Mouse (Mus musculus): ENCODE results near the gene Gm42669. TPM values are rescaled to one million over a fixed set of nuclear protein-coding genes. Genes with fewer than 3 reads are reported as not detected.

Gene Gm42669
- polyA plus RNA-seq, 1 experiment from 2014 or later, result 0.29 TPM

GRCm38 (mm10) chr5:107521897-107522296, 14.5 kb downstream of the Gm42669 start:
- no peak overlapping the region for H3K9ac ChIP-seq
- no peak overlapping the region for H3K27ac ChIP-seq (replicated peaks)
- no peaks in the 10 kb centered on the region for H3K27me3 ChIP-seq (replicated peaks)
- H3K4me2 ChIP-seq, result no peak overlapping the region
- H3K4me3 ChIP-seq, result no peak overlapping the region
- H3K9me3 ChIP-seq, result no peaks in the 10 kb centered on the region
- no peak for ATAC-seq (ENCODE audit: extremely low read depth, insufficient number of reproducible peaks, low FRiP score, low TSS enrichment)
- no peaks in the 10 kb centered on the region for H3K36me3 ChIP-seq
- no peaks in the 10 kb centered on the region for H3K4me1 ChIP-seq
- WGBS, result 64% methylated on average over 7 of the region's 7 CpGs

GRCm38 (mm10) chr5:107524281-107524680, 16.9 kb downstream of the Gm42669 start:
- Histone ChIP-seq H3K4me1 (no peaks in the 10 kb centered on the region), H3K27ac (replicated peaks) (no peak overlapping the region), H3K9ac (no peak overlapping the region), H3K9me3 (no peaks in the 10 kb centered on the region), H3K4me3 (no peak overlapping the region), H3K27me3 (replicated peaks) (no peaks in the 10 kb centered on the region), H3K36me3 (no peaks in the 10 kb centered on the region), H3K4me2 (no peak overlapping the region)
- ATAC-seq (ENCODE audit: extremely low read depth, insufficient number of reproducible peaks, low FRiP score, low TSS enrichment), result no peak
- WGBS, result 71% methylated on average over 10 of the region's 10 CpGs

GRCm38 (mm10) chr5:107528856-107529255, 21.4 kb downstream of the Gm42669 start:
- H3K4me3 ChIP-seq, result no peak overlapping the region
- no peak overlapping the region for H3K4me2 ChIP-seq
- no peaks in the 10 kb centered on the region for H3K36me3 ChIP-seq
- no peak overlapping the region for H3K27ac ChIP-seq (replicated peaks)
- no peaks in the 10 kb centered on the region for H3K27me3 ChIP-seq (replicated peaks)
- H3K9ac ChIP-seq, result no peak overlapping the region
- 78% methylated on average over 3 of the region's 3 CpGs for WGBS
- no peaks in the 10 kb centered on the region for H3K4me1 ChIP-seq
- ATAC-seq (ENCODE audit: extremely low read depth, insufficient number of reproducible peaks, low FRiP score, low TSS enrichment), result no peak
- no peaks in the 10 kb centered on the region for H3K9me3 ChIP-seq

- ATAC-seq (ENCODE audit: extremely low read depth, insufficient number of reproducible peaks, low FRiP score, low TSS enrichment), result no peak
Observed at GRCm38 (mm10) chr5:107533590-107533989, 26.2 kb downstream of the Gm42669 start.

DNA sequence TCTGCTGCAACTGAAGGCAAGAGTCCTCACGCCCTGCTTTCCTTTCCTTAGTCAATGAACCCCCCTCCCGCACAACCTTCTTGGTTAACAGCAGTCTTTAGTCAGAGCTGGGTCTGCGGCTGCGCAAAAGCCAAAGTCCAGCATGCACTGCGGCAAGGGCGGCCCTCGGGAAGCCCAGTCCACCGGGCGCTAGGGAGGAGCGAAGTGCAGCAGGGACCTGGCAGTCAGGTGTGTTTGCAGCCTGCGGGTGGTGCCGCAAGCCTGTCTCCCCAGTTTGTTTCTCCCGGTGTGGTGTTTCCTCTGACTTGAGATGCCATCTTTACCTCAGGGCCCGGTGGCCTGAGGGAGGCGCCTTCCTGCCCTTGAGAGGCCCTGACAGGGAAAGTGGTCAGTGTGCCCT, 27.2 kb downstream of the Gm42669 start, which contains the start of gene 1700028K03Rik:
Gene 1700028K03Rik (plus strand): TSS at position 129 of the 400 bp plus-strand sequence.
- H3K36me3 ChIP-seq, result no peaks in the 10 kb centered on the region
- H3K4me1 ChIP-seq, result no peaks in the 10 kb centered on the region
- no peak for ATAC-seq (ENCODE audit: extremely low read depth, insufficient number of reproducible peaks, low FRiP score, low TSS enrichment)
- WGBS, result 65% methylated on average over 15 of the region's 15 CpGs
- no peak within 1 kb of the TSS for H3K4me3 ChIP-seq
- H3K4me2 ChIP-seq, result peak within 1 kb of the TSS; percentile 11
- no peaks in the 10 kb centered on the region for H3K9me3 ChIP-seq
- no peak within 1 kb of the TSS for H3K9ac ChIP-seq
- no peaks in the 10 kb centered on the region for H3K27me3 ChIP-seq (replicated peaks)
- H3K27ac ChIP-seq (replicated peaks), result no peak within 1 kb of the TSS

More at GRCm38 (mm10) chr5:107533590-107533989, 26.2 kb downstream of the Gm42669 start:
- WGBS, result 34% methylated on average over 2 of the region's 2 CpGs
- Histone ChIP-seq H3K9me3 (no peaks in the 10 kb centered on the region), H3K27me3 (replicated peaks) (no peaks in the 10 kb centered on the region), H3K4me3 (no peak overlapping the region), H3K27ac (replicated peaks) (no peak overlapping the region), H3K36me3 (no peaks in the 10 kb centered on the region), H3K4me1 (no peaks in the 10 kb centered on the region), H3K9ac (no peak overlapping the region), H3K4me2 (no peak overlapping the region)

GRCm38 (mm10) chr5:107541696-107542095, 34.3 kb downstream of the Gm42669 start:
- ATAC-seq (ENCODE audit: extremely low read depth, insufficient number of reproducible peaks, low FRiP score, low TSS enrichment), result no peak
- Histone ChIP-seq H3K27ac (replicated peaks) (no peak overlapping the region), H3K4me2 (no peak overlapping the region), H3K4me1 (peaks cover 8% of the 10 kb centered on the region), H3K36me3 (no peaks in the 10 kb centered on the region), H3K9me3 (no peaks in the 10 kb centered on the region), H3K4me3 (no peak overlapping the region), H3K9ac (no peak overlapping the region), H3K27me3 (replicated peaks) (no peaks in the 10 kb centered on the region)
- WGBS, result 44% methylated on average over 7 of the region's 7 CpGs

- peaks cover 12% of the 10 kb centered on the region for H3K4me1 ChIP-seq
- 62% methylated on average over 4 of the region's 4 CpGs for WGBS
- no peak overlapping the region for H3K4me2 ChIP-seq
Observed at GRCm38 (mm10) chr5:107545927-107546326, 38.5 kb downstream of the Gm42669 start.

DNA sequence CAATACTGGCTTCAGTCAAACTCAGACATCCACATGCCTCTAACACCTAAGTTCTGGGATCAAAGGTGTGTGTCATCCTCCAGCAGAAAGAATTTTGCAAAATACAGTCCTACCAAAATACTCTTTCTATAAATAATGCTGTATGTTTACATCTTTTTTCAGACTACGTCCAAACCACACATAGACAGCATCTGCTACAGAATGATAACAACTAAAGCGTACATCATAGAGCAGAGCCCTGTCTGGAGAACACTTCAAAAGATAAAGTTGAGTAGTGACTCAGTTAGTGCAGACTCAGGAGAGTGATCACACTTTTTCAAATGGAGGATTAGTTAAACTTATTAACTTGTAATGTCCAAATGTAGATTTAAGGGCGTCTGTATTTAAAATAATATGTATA, 40.5 kb downstream of the Gm42669 start:
- ATAC-seq (ENCODE audit: extremely low read depth, insufficient number of reproducible peaks, low FRiP score, low TSS enrichment), result no peak
- Histone ChIP-seq H3K27ac (replicated peaks) (no peak overlapping the region), H3K9me3 (no peaks in the 10 kb centered on the region), H3K4me3 (no peak overlapping the region), H3K4me2 (no peak overlapping the region), H3K4me1 (peaks cover 12% of the 10 kb centered on the region), H3K9ac (no peak overlapping the region), H3K27me3 (replicated peaks) (no peaks in the 10 kb centered on the region), H3K36me3 (peaks cover 39% of the 10 kb centered on the region)
- whole genome bisulfite sequencing, result 62% methylated on average over 3 of the region's 3 CpGs

More at GRCm38 (mm10) chr5:107545927-107546326, 38.5 kb downstream of the Gm42669 start:
- Histone ChIP-seq H3K9me3 (no peaks in the 10 kb centered on the region), H3K36me3 (peaks cover 24% of the 10 kb centered on the region), H3K27me3 (replicated peaks) (no peaks in the 10 kb centered on the region), H3K9ac (no peak overlapping the region), H3K27ac (replicated peaks) (no peak overlapping the region), H3K4me3 (no peak overlapping the region)
- ATAC-seq (ENCODE audit: extremely low read depth, insufficient number of reproducible peaks, low FRiP score, low TSS enrichment), result no peak

- Histone ChIP-seq H3K9ac (no peak overlapping the region), H3K9me3 (no peaks in the 10 kb centered on the region), H3K36me3 (peaks cover 41% of the 10 kb centered on the region), H3K4me3 (no peak overlapping the region), H3K27ac (replicated peaks) (no peak overlapping the region), H3K4me2 (no peak overlapping the region), H3K27me3 (replicated peaks) (no peaks in the 10 kb centered on the region), H3K4me1 (peaks cover 12% of the 10 kb centered on the region)
- no peak for ATAC-seq (ENCODE audit: extremely low read depth, insufficient number of reproducible peaks, low FRiP score, low TSS enrichment)
- WGBS, result 84% methylated on average over 3 of the region's 3 CpGs
Observed at GRCm38 (mm10) chr5:107548444-107548843, 41.0 kb downstream of the Gm42669 start.

DNA sequence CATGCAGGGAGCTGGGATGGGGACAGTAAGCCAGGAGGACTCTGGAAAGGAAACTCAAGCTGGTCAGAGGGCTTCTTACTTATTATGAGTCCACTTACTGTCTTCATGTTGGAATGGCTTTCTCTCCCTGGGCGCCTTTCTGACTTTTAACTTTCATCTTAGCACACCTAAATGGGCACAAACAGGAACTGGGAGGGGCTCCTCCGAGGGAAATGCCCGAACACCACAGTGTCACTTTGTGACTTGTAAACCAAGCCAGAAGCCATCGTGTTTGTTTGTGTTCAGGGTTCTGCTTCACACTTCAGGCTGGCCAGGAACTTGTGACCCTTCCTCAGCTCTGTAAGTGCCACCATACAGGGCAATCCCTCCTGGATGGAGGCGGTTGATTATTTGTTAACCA, 46.9 kb downstream of the Gm42669 start:
- Histone ChIP-seq H3K27ac (replicated peaks) (no peak overlapping the region), H3K9me3 (no peaks in the 10 kb centered on the region), H3K9ac (no peak overlapping the region), H3K4me2 (no peak overlapping the region), H3K36me3 (peaks cover 68% of the 10 kb centered on the region), H3K4me1 (peaks cover under 1% of the 10 kb centered on the region; the same call in 1 of the 2 replicates), H3K27me3 (replicated peaks) (no peaks in the 10 kb centered on the region), H3K4me3 (no peak overlapping the region)
- no peak for ATAC-seq (ENCODE audit: extremely low read depth, insufficient number of reproducible peaks, low FRiP score, low TSS enrichment)
- WGBS, result 77% methylated on average over 5 of the region's 5 CpGs

GRCm38 (mm10) chr5:107556969-107557368, 49.5 kb downstream of the Gm42669 start:
- H3K9me3 ChIP-seq, result no peaks in the 10 kb centered on the region
- H3K9ac ChIP-seq, result no peak overlapping the region
- 71% methylated on average over 3 of the region's 3 CpGs for WGBS
- H3K36me3 ChIP-seq, result peaks cover 78% of the 10 kb centered on the region
- H3K4me1 ChIP-seq, result no peaks in the 10 kb centered on the region
- ATAC-seq (ENCODE audit: extremely low read depth, insufficient number of reproducible peaks, low FRiP score, low TSS enrichment), result no peak
- H3K27me3 ChIP-seq (replicated peaks), result no peaks in the 10 kb centered on the region
- no peak overlapping the region for H3K27ac ChIP-seq (replicated peaks)
- H3K4me2 ChIP-seq, result no peak overlapping the region
- H3K4me3 ChIP-seq, result no peak overlapping the region

DNA sequence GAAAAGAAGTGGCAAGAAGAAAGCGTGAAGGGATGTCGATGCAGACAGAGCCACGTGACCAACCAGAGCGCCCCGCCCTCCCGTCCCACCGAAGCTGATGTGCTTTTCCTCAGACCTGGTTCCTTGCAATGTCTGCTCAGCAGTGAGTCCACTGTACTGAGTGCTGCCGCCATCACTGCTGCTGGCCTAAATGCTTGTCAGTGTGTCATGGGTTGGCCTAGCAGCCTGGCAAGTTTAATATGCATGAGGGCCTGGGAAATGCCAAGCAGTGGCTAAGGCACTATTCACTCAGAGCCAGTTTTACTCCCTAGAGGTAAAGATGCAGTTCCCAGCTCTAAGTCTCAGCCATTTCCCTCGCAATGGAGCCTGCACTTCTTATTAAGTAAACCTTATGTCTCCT, 61.7 kb downstream of the Gm42669 start:
- H3K27ac ChIP-seq (replicated peaks), result no peak overlapping the region
- no peak overlapping the region for H3K9ac ChIP-seq
- peaks cover 81% of the 10 kb centered on the region for H3K36me3 ChIP-seq
- no peaks in the 10 kb centered on the region for H3K27me3 ChIP-seq (replicated peaks)
- H3K4me2 ChIP-seq, result no peak overlapping the region
- H3K4me1 ChIP-seq, result no peaks in the 10 kb centered on the region
- H3K9me3 ChIP-seq, result no peaks in the 10 kb centered on the region
- WGBS, result 94% methylated on average over 9 of the region's 9 CpGs
- no peak overlapping the region for H3K4me3 ChIP-seq
- no peak for ATAC-seq (ENCODE audit: extremely low read depth, insufficient number of reproducible peaks, low FRiP score, low TSS enrichment)

Measured in heart, embryonic 13.5 days (tissue).